Mouse (Mus musculus): ENCODE results near the gene Irx2. TPM values are rescaled to one million over a fixed set of nuclear protein-coding genes. Genes with fewer than 3 reads are reported as not detected.
A peak's percentile ranks its signal among the peaks of the same experiment; 100 is the strongest.

The Irx2 gene
- polyA plus RNA-seq, 2 experiments, result 37.0 to 57.1 TPM

GRCm38 (mm10) chr13:72599254-72599653 lies 29.4 kb upstream of the Irx2 start:
- no peak overlapping the region for H3K27ac ChIP-seq (replicated peaks; ENCODE audit: low read depth, low read length)
- no peak for TF ChIP-seq POLR2A (IDR thresholded peaks at IDR 0.05; ENCODE audit: borderline replicate concordance, extremely low read depth, insufficient read depth, insufficient read length)
- no peak overlapping the region for H3K4me2 ChIP-seq (replicated peaks; ENCODE audit: low read depth, low read length, severe bottlenecking)
- H3K9me3 ChIP-seq (ENCODE audit: control insufficient read depth, low read length), result no peaks in the 10 kb centered on the region
- WGBS, result 90% methylated on average over 3 of the region's 3 CpGs
- H3K4me1 ChIP-seq (ENCODE audit: control insufficient read depth, insufficient read depth, low read length), result no peaks in the 10 kb centered on the region
- ATAC-seq (ENCODE audit: low FRiP score, low read depth) (no peak), DNase-seq (ENCODE audit: low spot score) (no peak)
- H3K4me3 ChIP-seq (replicated peaks; ENCODE audit: low read length), result no peak overlapping the region
- H3K27me3 ChIP-seq (ENCODE audit: control insufficient read depth, insufficient read depth, low read length), result no peaks in the 10 kb centered on the region
- no peak overlapping the region for H3K9ac ChIP-seq (ENCODE audit: low read depth, low read length, severe bottlenecking)
- H3K36me3 ChIP-seq (ENCODE audit: control insufficient read depth, insufficient read depth, low read length), result no peaks in the 10 kb centered on the region

GRCm38 (mm10) chr13:72608706-72609105 lies 19.9 kb upstream of the Irx2 start:
- H3K4me3 ChIP-seq (replicated peaks; ENCODE audit: low read length), result no peak overlapping the region
- H3K27me3 ChIP-seq (ENCODE audit: control insufficient read depth, insufficient read depth, low read length), result no peaks in the 10 kb centered on the region
- H3K36me3 ChIP-seq (ENCODE audit: control insufficient read depth, insufficient read depth, low read length), result no peaks in the 10 kb centered on the region
- H3K4me1 ChIP-seq (ENCODE audit: control insufficient read depth, insufficient read depth, low read length), result no peaks in the 10 kb centered on the region
- H3K27ac ChIP-seq (replicated peaks; ENCODE audit: low read depth, low read length), result no peak overlapping the region
- DNase-seq (ENCODE audit: low spot score) (no peak), ATAC-seq (ENCODE audit: low FRiP score, low read depth) (no peak)
- H3K9ac ChIP-seq (ENCODE audit: low read depth, low read length, severe bottlenecking), result no peak overlapping the region
- H3K9me3 ChIP-seq (ENCODE audit: control insufficient read depth, low read length), result no peaks in the 10 kb centered on the region
- H3K4me2 ChIP-seq (replicated peaks; ENCODE audit: low read depth, low read length, severe bottlenecking), result no peak overlapping the region
- TF ChIP-seq POLR2A (IDR thresholded peaks at IDR 0.05; ENCODE audit: borderline replicate concordance, extremely low read depth, insufficient read depth, insufficient read length), result no peak
- WGBS, result 61% methylated on average over 16 of the region's 16 CpGs

GRCm38 (mm10) chr13:72610277-72610676 lies 18.3 kb upstream of the Irx2 start:
- no peak overlapping the region for H3K4me3 ChIP-seq (replicated peaks; ENCODE audit: low read length)
- no peak for ATAC-seq (ENCODE audit: low FRiP score, low read depth)
- H3K27ac ChIP-seq (replicated peaks; ENCODE audit: low read depth, low read length), result no peak overlapping the region
- no peak overlapping the region for H3K9ac ChIP-seq (ENCODE audit: low read depth, low read length, severe bottlenecking)
- no peaks in the 10 kb centered on the region for H3K4me1 ChIP-seq (ENCODE audit: control insufficient read depth, insufficient read depth, low read length)
- H3K27me3 ChIP-seq (ENCODE audit: control insufficient read depth, insufficient read depth, low read length), result no peaks in the 10 kb centered on the region
- H3K36me3 ChIP-seq (ENCODE audit: control insufficient read depth, insufficient read depth, low read length), result no peaks in the 10 kb centered on the region
- H3K4me2 ChIP-seq (replicated peaks; ENCODE audit: low read depth, low read length, severe bottlenecking), result no peak overlapping the region
- H3K9me3 ChIP-seq (ENCODE audit: control insufficient read depth, low read length), result no peaks in the 10 kb centered on the region
- no peak for TF ChIP-seq POLR2A (IDR thresholded peaks at IDR 0.05; ENCODE audit: borderline replicate concordance, extremely low read depth, insufficient read depth, insufficient read length)
- no peak for DNase-seq (ENCODE audit: low spot score)
- WGBS, result 81% methylated on average over 2 of the region's 2 CpGs

- Histone ChIP-seq H3K4me1 (ENCODE audit: control insufficient read depth, insufficient read depth, low read length) (0 out of 2 replicates have a peak, but pooled peaks cover 10% of the 10 kb centered on the region), H3K27ac (replicated peaks; ENCODE audit: low read depth, low read length) (no peak overlapping the region), H3K27me3 (ENCODE audit: control insufficient read depth, insufficient read depth, low read length) (peaks cover 73% of the 10 kb centered on the region), H3K9ac (ENCODE audit: low read depth, low read length, severe bottlenecking) (0 out of 2 replicates have a peak overlapping the region, but pooled peaks have one; percentile 25), H3K9me3 (ENCODE audit: control insufficient read depth, low read length) (no peaks in the 10 kb centered on the region), H3K4me2 (replicated peaks; ENCODE audit: low read depth, low read length, severe bottlenecking) (peak overlapping the region; percentile 49), H3K36me3 (ENCODE audit: control insufficient read depth, insufficient read depth, low read length) (no peaks in the 10 kb centered on the region), H3K4me3 (replicated peaks; ENCODE audit: low read length) (peak overlapping the region; percentile 31)
- whole genome bisulfite sequencing, result 1% methylated on average over 46 of the region's 46 CpGs
- no peak for DNase-seq (ENCODE audit: low spot score)
- no peak for ATAC-seq (ENCODE audit: low FRiP score, low read depth)
- no peak for TF ChIP-seq POLR2A (IDR thresholded peaks at IDR 0.05; ENCODE audit: borderline replicate concordance, extremely low read depth, insufficient read depth, insufficient read length)
Observed at GRCm38 (mm10) chr13:72623926-72624846, 4.4 kb upstream of the Irx2 start.

DNA sequence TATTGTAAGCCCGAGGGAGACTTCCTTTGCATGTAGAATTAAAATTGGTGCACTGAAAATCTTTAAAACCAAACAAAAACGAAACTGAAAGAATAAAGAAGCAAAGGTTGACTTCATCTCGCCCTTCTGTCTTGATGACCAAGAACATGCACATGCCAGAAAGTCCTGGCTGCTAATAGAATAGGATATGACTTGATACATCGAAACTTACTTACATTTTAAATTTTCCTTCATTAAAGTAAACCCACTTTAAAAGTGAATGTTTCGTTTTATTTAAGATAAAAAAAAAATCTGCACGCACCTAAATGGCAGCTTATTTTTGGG lies 3.8 kb upstream of the Irx2 start:
- Histone ChIP-seq H3K4me2 (replicated peaks; ENCODE audit: low read depth, low read length, severe bottlenecking) (peak overlapping the region; percentile 49), H3K27ac (replicated peaks; ENCODE audit: low read depth, low read length) (no peak overlapping the region), H3K36me3 (ENCODE audit: control insufficient read depth, insufficient read depth, low read length) (no peaks in the 10 kb centered on the region), H3K4me3 (replicated peaks; ENCODE audit: low read length) (peak overlapping the region; percentile 31), H3K27me3 (ENCODE audit: control insufficient read depth, insufficient read depth, low read length) (peaks cover 77% of the 10 kb centered on the region), H3K9me3 (ENCODE audit: control insufficient read depth, low read length) (no peaks in the 10 kb centered on the region), H3K9ac (ENCODE audit: low read depth, low read length, severe bottlenecking) (0 out of 2 replicates have a peak overlapping the region, but pooled peaks have one; percentile 25), H3K4me1 (ENCODE audit: control insufficient read depth, insufficient read depth, low read length) (0 out of 2 replicates have a peak, but pooled peaks cover 10% of the 10 kb centered on the region)
- no peak for DNase-seq (ENCODE audit: low spot score)
- TF ChIP-seq POLR2A (IDR thresholded peaks at IDR 0.05; ENCODE audit: borderline replicate concordance, extremely low read depth, insufficient read depth, insufficient read length), result no peak
- no peak for ATAC-seq (ENCODE audit: low FRiP score, low read depth)
- WGBS, result 3% methylated on average over 6 of the region's 6 CpGs
